Mouse (Mus musculus) kidney, adult 2 months (tissue): ENCODE measurements around the gene Vdac2. TPM values are rescaled to one million over a fixed set of nuclear protein-coding genes. Genes with fewer than 3 reads are reported as not detected.
A peak's percentile ranks its signal among the peaks of the same experiment; 100 is the strongest.

Experiments
- DNase-seq: peaks from one replicate; pipeline ENCODE4 v3.0.0; 2021
- H3K27ac ChIP-seq: fragments of 200-500 bp; 2 replicates; pipeline ENCODE4 v1.5.1; 2012; ENCODE audit warnings: low read depth, low read length, control low read depth, inconsistent platforms; ENCODE audit not compliant: insufficient read depth
- H3K27me3 ChIP-seq: fragments of 200-500 bp; replicated peaks from 2 replicates; pipeline ENCODE4 v1.6.1; 2012; ENCODE audit warnings: mild to moderate bottlenecking, moderate library complexity, low read length, inconsistent platforms; ENCODE audit not compliant: control insufficient read depth, insufficient read depth
- H3K36me3 ChIP-seq: fragments of 200-500 bp; 2 replicates; pipeline ENCODE4 v1.6.1; 2012; ENCODE audit warnings: mild to moderate bottlenecking, moderate library complexity, low read length, inconsistent platforms; ENCODE audit not compliant: control insufficient read depth, insufficient read depth
- H3K4me1 ChIP-seq: fragments of 200-500 bp; 2 replicates; pipeline ENCODE4 v1.6.1; 2011; ENCODE audit warnings: low read length; ENCODE audit not compliant: control insufficient read depth, insufficient read depth
- H3K4me3 ChIP-seq: fragments of 200-500 bp; 2 replicates; pipeline ENCODE4 v1.5.1; 2011; ENCODE audit warnings: mild to moderate bottlenecking, low read depth, low read length, control low read depth; ENCODE audit not compliant: insufficient read depth
- CTCF ChIP-seq: fragments of 200-500 bp; conservative IDR thresholded peaks from 2 replicates; pipeline ENCODE4 v1.5.1; 2011; ENCODE audit warnings: low read depth, mild to moderate bottlenecking, control low read depth, low read length, moderate library complexity, mixed read lengths; ENCODE audit not compliant: insufficient read depth, insufficient read length
- POLR2A ChIP-seq: fragments of 200-500 bp; IDR thresholded peaks from one replicate; pipeline ENCODE4 v1.6.1; 2011; ENCODE audit warnings: low read depth, low read length, control low read depth
- WGBS: fragments of 180-500 bp; shearing (Covaris S2); methylation state at CpG from one replicate; pipeline ENCODE4 v1.1.7; 2018; 5-methylcytosine and 5-hydroxymethylcytosine counted together
- polyA plus RNA-seq: library from polyadenylated mRNA; depleted of rRNA; stranded (reverse); fragments of >200 nt; gene quantifications from 2 replicates; pipeline ENCODE4 v1.2.3, GENCODE M21; 2012

Gene Vdac2
- polyA plus RNA-seq, 1 experiment, result 166 TPM

DNA sequence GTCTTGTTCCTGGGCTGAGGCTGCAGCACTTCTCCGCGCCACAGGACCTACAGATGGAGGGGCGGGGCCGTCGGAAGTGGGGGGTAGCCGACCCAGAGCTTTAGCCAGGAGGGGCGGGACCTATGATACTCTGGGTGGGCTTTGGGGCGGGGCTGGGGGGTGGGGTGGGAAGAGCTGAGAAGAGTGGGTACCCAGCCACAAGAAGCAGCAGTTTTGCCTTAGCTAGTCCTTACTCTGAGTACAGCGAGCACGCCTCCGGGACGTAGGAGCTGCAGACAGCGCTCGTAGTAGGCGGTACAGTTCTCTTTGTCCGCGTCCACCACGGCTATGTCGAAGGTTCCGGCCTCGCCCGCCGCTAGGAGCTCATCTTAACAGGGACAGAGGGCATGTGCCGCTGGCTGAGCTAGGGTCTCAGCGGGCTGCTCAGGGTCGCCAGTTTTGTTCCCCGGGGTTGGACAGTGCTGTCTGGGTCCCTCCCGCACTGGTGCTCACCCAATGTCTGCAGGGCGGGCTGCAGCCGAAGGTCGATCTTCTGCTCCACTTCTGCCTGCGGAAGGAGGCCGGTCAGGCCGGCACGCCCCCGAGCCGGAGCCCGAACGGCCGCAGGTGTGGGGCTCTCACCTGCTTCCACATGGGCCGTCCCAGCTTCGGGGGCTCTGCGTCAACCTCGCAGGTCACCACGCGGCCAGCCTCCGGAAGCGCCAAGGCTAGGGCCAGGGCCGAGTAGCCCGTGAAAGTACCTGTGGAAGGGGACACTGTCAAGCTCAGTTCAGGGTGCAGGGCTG is 22.5 kb downstream of the Vdac2 start:
- peak; percentile 42 for DNase-seq
- Histone ChIP-seq H3K4me3 (peak overlapping the region; percentile 70), H3K27me3 (no peaks in the 10 kb centered on the region), H3K27ac (no peak overlapping the region), H3K4me1 (no peaks in the 10 kb centered on the region), H3K36me3 (peaks cover 6% of the 10 kb centered on the region)
- WGBS, result 3% methylated on average over 50 of the region's 50 CpGs
- no peak for TF ChIP-seq CTCF

DNA sequence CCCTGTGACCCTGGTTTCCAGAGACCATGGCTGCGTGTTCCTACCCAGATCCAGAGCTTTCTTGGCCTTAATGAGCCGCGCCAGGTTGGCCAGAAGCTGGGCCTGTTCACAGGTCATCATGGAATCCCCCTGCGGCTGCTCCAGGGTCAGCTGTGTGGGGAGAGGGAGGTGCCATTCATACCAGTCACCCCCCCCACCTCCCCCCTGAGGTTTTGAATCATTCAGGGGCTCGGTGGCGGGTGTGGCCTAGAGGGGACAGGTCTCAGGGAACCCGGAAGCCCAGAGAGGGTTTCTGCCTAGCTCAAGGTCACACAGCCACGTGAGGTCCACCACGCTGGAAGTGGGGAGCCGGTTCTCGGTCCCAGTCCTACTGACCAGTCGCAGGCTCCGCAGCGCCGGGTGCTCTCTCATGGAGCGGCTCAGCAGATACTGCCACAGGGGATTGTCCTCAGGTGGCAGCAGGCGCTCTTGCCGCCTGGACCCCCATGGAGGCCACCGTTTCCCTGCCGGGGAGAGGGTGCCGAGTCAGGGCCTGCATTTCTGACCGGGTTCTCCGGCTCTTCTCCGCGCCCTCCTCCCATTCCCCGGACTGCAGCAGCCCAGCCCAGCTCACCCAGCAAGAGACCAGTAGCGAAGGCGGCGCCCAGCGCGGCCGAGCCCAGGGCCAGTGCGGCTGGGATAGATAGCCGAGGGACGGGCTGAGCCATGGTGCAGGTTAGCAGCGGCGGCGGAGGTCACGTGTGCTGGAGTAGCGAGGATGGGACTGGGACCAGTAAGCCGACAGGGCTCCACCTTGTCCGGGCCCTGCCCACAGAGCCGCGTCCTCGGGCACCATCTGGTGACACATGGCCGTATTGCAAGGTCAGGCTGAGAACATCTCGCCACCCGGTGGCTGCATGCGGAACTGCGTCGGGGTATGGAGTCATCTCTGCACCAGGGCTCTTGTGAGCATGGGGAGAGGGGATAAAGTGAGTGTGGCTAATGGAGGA is 23.4 kb downstream of the Vdac2 start, which contains the start of gene Comtd1:
Comtd1 (minus strand) TSS at position 812 of the 989 bp plus-strand sequence.
- peak within 1 kb of the TSS; percentile 30; the same call in 1 of the 2 replicates for H3K27ac ChIP-seq
- H3K36me3 ChIP-seq, result peaks cover 3% of the 10 kb centered on the region; the same call in 1 of the 2 replicates
- under 1% methylated on average over 51 of the region's 51 CpGs for WGBS
- DNase-seq, result peak; percentile 97
- H3K4me3 ChIP-seq, result peak within 1 kb of the TSS; percentile 70
- H3K27me3 ChIP-seq, result no peaks in the 10 kb centered on the region
- TF ChIP-seq POLR2A (peak; percentile 53), CTCF (peak; percentile 100)
- no peaks in the 10 kb centered on the region for H3K4me1 ChIP-seq

DNA sequence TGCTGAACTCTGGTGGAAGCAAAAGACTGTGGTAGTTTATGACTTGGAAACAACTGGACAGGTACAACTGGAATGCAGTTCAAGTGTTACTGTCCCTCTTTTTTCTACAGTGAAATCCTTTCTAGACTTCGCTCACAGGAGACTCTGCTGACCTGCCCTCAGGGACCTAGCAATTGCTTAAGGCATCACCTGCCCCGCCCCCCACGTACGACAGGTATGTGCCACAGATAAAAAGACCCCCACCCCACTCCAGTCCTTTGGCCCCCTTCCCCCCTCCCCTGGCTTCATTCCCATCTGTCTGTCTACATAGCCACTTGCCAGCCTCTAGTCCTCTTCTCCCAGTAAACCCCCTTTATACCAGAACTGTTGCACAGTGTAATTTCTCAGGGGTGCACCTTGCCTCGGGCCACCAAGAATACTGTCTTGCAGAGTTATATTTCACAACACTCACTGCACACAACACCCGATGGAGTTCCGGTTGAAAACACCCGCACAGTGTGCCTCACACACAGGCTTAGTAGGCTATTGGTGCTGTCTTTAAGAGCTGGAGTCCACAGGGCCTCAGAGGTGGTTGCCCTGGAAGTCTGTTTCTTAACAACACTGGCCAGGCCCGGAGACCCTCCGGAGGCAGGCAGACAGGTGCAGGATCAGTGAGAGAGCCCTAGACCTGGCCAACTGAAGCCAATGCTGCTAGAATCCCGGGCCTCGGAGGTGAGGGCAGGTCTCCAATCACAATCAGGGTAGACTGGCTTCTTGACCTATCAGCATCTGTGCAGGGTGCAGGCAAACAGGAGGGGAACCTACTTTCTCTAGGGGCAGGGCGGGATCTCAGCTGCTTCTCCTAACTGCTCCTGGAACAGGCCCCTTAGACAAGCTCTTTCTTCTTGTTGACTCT is 24.7 kb downstream of the Vdac2 start:
- Histone ChIP-seq H3K4me1 (no peaks in the 10 kb centered on the region), H3K27ac (no peak overlapping the region), H3K4me3 (no peak overlapping the region), H3K36me3 (no peaks in the 10 kb centered on the region; the same call in 1 of the 2 replicates), H3K27me3 (no peaks in the 10 kb centered on the region)
- no peak for DNase-seq
- TF ChIP-seq POLR2A (no peak), CTCF (no peak)
- 90% methylated on average over 13 of the region's 13 CpGs for WGBS

DNA sequence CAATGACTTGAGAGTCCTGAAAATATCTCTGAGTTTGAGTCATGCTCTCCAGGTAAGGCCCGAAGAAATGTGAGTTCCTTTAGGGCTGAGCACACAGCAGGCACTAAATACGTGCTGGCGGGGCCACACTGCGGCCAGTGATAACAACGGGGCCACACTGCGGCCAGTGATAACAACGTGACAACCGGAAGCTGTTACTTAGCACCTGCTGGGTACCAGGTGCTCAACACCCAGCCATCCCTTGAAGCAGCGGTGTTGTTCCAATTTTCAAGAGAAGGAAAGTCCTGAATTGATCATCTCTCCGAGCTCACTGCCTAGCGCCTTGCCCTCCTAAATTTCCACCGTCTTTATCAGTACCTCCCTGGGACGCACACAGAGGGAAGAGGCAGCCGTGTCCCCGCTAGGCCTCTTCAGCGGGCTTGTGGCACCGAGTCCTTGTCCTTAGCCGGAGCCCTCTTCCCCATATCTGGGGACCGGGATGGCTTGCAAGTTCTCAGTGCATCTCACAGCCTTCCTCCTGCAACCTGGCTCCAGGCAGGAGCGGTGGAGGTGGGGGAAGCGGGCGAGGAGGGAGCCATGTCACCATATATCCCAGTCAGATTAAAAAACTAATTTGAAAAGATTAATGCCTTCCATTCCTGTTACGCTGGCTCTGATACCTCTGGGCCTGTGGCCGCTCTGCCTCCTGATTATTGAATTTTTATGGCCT is 25.5 kb downstream of the Vdac2 start:
- H3K27me3 ChIP-seq, result no peaks in the 10 kb centered on the region
- no peaks in the 10 kb centered on the region for H3K36me3 ChIP-seq
- DNase-seq, result no peak
- no peak for TF ChIP-seq CTCF
- TF ChIP-seq POLR2A, result no peak
- H3K4me1 ChIP-seq, result no peaks in the 10 kb centered on the region
- WGBS, result 93% methylated on average over 24 of the region's 24 CpGs
- H3K4me3 ChIP-seq, result no peak overlapping the region
- H3K27ac ChIP-seq, result no peak overlapping the region

DNA sequence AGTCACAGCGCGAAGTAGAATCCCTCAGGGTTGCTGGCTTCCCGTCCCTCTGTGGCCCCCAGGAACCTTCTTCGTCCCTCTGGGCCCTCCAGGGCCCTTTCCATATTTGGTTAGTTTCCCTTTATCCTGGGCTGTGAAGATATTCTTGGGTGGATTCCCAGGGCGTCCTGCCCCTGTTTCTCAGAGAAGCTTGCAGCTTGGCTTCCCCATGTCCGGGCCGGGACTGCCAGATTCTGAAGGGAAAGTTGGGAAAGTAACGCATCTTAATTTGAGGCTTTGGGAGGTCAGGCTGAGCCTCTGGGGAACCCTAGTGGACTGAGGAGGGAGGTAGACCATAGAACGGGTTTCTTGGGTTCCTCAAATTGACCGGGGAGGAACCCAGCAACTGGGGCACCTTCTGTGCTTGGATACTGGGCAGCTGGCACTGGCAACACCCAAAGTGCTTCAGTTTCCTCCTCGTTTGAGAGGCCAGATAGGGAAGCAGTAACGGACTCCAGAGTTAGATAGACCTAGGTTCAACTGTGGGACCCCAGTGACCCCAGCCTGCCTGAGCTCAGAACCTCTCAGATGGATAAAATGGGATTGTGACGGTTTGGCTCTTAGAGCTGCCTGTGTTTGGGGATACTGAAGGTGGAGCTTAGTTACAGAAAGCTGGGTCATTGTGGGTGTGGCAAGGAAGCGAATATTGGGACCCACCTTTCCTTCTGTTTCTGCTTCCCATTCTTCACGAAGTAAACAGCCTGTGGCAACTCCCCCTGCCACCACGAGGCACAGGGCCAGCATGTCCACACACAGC is 27.2 kb downstream of the Vdac2 start:
- no peak overlapping the region for H3K27ac ChIP-seq
- TF ChIP-seq CTCF, result no peak
- no peak for TF ChIP-seq POLR2A
- no peaks in the 10 kb centered on the region for H3K36me3 ChIP-seq
- 66% methylated on average over 16 of the region's 16 CpGs for WGBS
- H3K4me3 ChIP-seq, result no peak overlapping the region
- DNase-seq, result peak; percentile 47
- H3K4me1 ChIP-seq, result no peaks in the 10 kb centered on the region
- no peaks in the 10 kb centered on the region for H3K27me3 ChIP-seq
